ENCODE assay signal across 10 mouse cellular contexts in the genomic region with DNA sequence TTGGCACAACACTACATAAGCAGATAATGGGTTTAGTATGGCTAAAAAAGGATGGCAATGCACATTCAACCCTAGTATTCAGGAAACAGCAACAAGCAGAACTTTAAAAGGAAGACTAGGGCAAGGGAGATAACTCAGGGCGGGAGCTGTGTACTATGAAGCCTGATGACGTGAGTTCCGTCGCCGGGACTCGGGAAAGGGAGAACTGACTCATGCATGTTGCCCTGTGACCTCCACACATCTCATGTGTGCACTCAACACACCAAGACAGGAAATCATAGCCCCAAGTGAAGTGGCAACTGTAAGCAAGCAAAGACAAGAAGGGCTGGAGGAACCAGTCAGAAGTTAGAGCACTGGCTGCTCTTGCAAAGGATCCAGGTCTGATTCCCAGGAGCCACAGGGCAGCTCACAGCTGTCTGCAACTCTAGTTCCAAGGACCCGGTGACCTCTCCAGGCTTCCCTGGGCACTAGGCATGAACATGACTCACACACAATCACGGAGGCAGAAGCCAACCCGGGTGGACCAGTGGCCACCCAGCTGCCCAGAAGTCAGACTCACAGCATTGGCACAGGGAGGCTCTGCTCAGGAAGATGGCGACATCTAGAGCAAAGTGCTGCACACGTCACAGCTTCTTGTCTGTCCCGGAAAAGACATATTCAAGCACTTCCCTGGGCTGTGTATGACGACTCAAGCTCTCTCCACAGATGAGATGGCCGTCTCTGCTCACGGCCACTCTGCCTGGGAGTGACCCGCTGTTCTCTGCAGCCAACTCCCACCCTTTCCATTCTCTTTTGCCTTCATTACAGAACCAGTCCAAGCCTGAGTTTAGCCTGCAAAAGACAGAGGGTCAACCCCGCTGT. TPM values are rescaled to one million over a fixed set of nuclear protein-coding genes. Genes with fewer than 3 reads are reported as not detected.
DNase-seq lines count a peak whose midpoint lies in the region; ATAC-seq and TF ChIP-seq lines count a peak whose summit lies in the region.
"Had no signal": no experiment of that assay in that cellular context is flagged by ENCODE, and none has a peak within 500 bp of the region (broad histone marks: within the 10 kb centered on the region; RNA-seq: fewer than 3 reads in every experiment).

No protein-coding gene starts in this region.

- no peak for DNase-seq in heart, postnatal 0 days (ENCODE audit: low spot score)
- DNase-seq in liver, postnatal 0 days = peak; percentile 44
- no peak for DNase-seq in forebrain, postnatal 0 days
- DNase-seq in spleen, adult 18-20 months = no peak
- no peak for DNase-seq in right cerebral cortex, postnatal 36 days (ENCODE audit: low spot score in 2 of 2)

- H3K4me2 ChIP-seq in heart, postnatal 0 days (ENCODE audit: low read depth, low read length) = no peak overlapping the region
- H3K4me2 ChIP-seq in heart, embryonic 12.5 days = no peak overlapping the region
- H3K4me2 ChIP-seq in liver, postnatal 0 days (ENCODE audit: low read depth, low read length) = no peak overlapping the region; the same call in 1 of the 2 replicates
- H3K4me2 ChIP-seq in forebrain, postnatal 0 days (ENCODE audit: low read depth) = no peak overlapping the region
- H3K4me2 ChIP-seq: neural tube, embryonic 15.5 days had no signal

- H3K4me3 ChIP-seq in heart, postnatal 0 days (ENCODE audit: low read depth, low read length) = no peak overlapping the region
- H3K4me3 ChIP-seq in heart, embryonic 12.5 days = no peak overlapping the region
- no peak overlapping the region for H3K4me3 ChIP-seq in C2C12 (ENCODE audit: insufficient read depth, poor library complexity, severe bottlenecking)
- no peak overlapping the region for H3K4me3 ChIP-seq in brown adipose tissue, adult 24 weeks (ENCODE audit: insufficient read depth, low read depth, low read length)
- no peak overlapping the region for H3K4me3 ChIP-seq in liver, postnatal 0 days (ENCODE audit: low read depth, low read length)
- no peak overlapping the region for H3K4me3 ChIP-seq in forebrain, postnatal 0 days (ENCODE audit: low read depth, low read length)
- H3K4me3 ChIP-seq: neural tube, embryonic 15.5 days had no signal

- TF ChIP-seq CTCF in heart, postnatal 0 days (IDR thresholded peaks at IDR 0.05; ENCODE audit: low read depth) = no peak
- TF ChIP-seq CTCF in C2C12 (IDR thresholded peaks at IDR 0.05; ENCODE audit: control insufficient read depth, insufficient read depth, insufficient read length) = no peak
- peak; percentile 26 for TF ChIP-seq CTCF in liver, postnatal 0 days (IDR thresholded peaks at IDR 0.05; ENCODE audit: low read depth)
- TF ChIP-seq CTCF in forebrain, postnatal 0 days (IDR thresholded peaks at IDR 0.05; ENCODE audit: low read depth) = no peak

- H3K9ac ChIP-seq in heart, postnatal 0 days (replicated peaks; ENCODE audit: low read depth, low read length) = no peak overlapping the region
- H3K9ac ChIP-seq in heart, embryonic 12.5 days = no peak overlapping the region
- H3K9ac ChIP-seq in liver, postnatal 0 days (replicated peaks) = no peak overlapping the region
- H3K9ac ChIP-seq in forebrain, postnatal 0 days = no peak overlapping the region
- H3K9ac ChIP-seq: neural tube, embryonic 15.5 days had no signal

- peaks cover 18% of the 10 kb centered on the region; the same call in 1 of the 2 replicates for H3K4me1 ChIP-seq in heart, postnatal 0 days (ENCODE audit: control insufficient read depth, insufficient read depth)
- peaks cover 39% of the 10 kb centered on the region for H3K4me1 ChIP-seq in heart, embryonic 12.5 days (replicated peaks)
- H3K4me1 ChIP-seq in brown adipose tissue, adult 24 weeks (ENCODE audit: control insufficient read depth, insufficient read depth, insufficient read length, low read length) = peaks cover 5% of the 10 kb centered on the region; the same call in 1 of the 2 replicates
- peaks cover 29% of the 10 kb centered on the region for H3K4me1 ChIP-seq in liver, postnatal 0 days (ENCODE audit: insufficient read depth)
- no peaks in the 10 kb centered on the region for H3K4me1 ChIP-seq in forebrain, postnatal 0 days (ENCODE audit: insufficient read depth)

- peak overlapping the region; percentile 27 for H3ac ChIP-seq in C2C12 (ENCODE audit: control insufficient read depth, insufficient read length, low read depth)

- H3K9me3 ChIP-seq in heart, postnatal 0 days (replicated peaks; ENCODE audit: control insufficient read depth, low read length) = no peaks in the 10 kb centered on the region
- no peaks in the 10 kb centered on the region for H3K9me3 ChIP-seq in heart, embryonic 12.5 days (replicated peaks)
- no peaks in the 10 kb centered on the region for H3K9me3 ChIP-seq in liver, postnatal 0 days (ENCODE audit: low read length)
- no peaks in the 10 kb centered on the region for H3K9me3 ChIP-seq in forebrain, postnatal 0 days (ENCODE audit: low read length)
- H3K9me3 ChIP-seq: neural tube, embryonic 15.5 days had no signal

- H3K79me2 ChIP-seq in C2C12 (ENCODE audit: control insufficient read depth, insufficient read depth) = no peaks in the 10 kb centered on the region

- 62% methylated on average over 17 of the region's 17 CpGs for WGBS in heart, postnatal 0 days
- WGBS in heart, embryonic 12.5 days = 68% methylated on average over 17 of the region's 17 CpGs
- 63% methylated on average over 17 of the region's 17 CpGs for WGBS in liver, postnatal 0 days (ENCODE audit: insufficient replicate concordance)
- WGBS in forebrain, postnatal 0 days = 90% methylated on average over 17 of the region's 17 CpGs

- 0 out of 2 replicates have a peak, but pooled peaks have one; percentile 3 for ATAC-seq in heart, postnatal 0 days (ENCODE audit: insufficient read depth, low read depth)
- ATAC-seq in heart, embryonic 12.5 days (ENCODE audit: insufficient number of reproducible peaks, low FRiP score) = no peak
- ATAC-seq in liver, postnatal 0 days = peak; percentile 26
- no peak for ATAC-seq in forebrain, postnatal 0 days

- TF ChIP-seq EP300 in heart, postnatal 0 days (IDR thresholded peaks at IDR 0.05; ENCODE audit: low read depth) = no peak
- no peak for TF ChIP-seq EP300 in liver, postnatal 0 days (IDR thresholded peaks at IDR 0.05; ENCODE audit: low read depth)

- H3K27ac ChIP-seq in heart, postnatal 0 days (ENCODE audit: low read depth) = peak overlapping the region; percentile 23; the same call in 1 of the 2 replicates
- H3K27ac ChIP-seq in heart, embryonic 12.5 days (ENCODE audit: poor library complexity, severe bottlenecking) = no peak overlapping the region
- H3K27ac ChIP-seq in brown adipose tissue, adult 24 weeks (replicated peaks; ENCODE audit: low read depth, low read length) = peak overlapping the region; percentile 100
- peak overlapping the region; percentile 5; the same call in 1 of the 2 replicates for H3K27ac ChIP-seq in liver, postnatal 0 days (ENCODE audit: low read depth)
- no peak overlapping the region for H3K27ac ChIP-seq in forebrain, postnatal 0 days (ENCODE audit: low read depth, low read length)
- H3K27ac ChIP-seq: neural tube, embryonic 15.5 days had no signal

- H3K27me3 ChIP-seq in heart, postnatal 0 days (ENCODE audit: control insufficient read depth, insufficient read depth, low read length) = no peaks in the 10 kb centered on the region
- no peaks in the 10 kb centered on the region for H3K27me3 ChIP-seq in heart, embryonic 12.5 days (replicated peaks)
- H3K27me3 ChIP-seq in C2C12 (ENCODE audit: control insufficient read depth, insufficient read depth, insufficient read length) = no peaks in the 10 kb centered on the region
- H3K27me3 ChIP-seq in liver, postnatal 0 days (ENCODE audit: insufficient read depth, low read length) = no peaks in the 10 kb centered on the region
- H3K27me3 ChIP-seq in forebrain, postnatal 0 days (ENCODE audit: insufficient read depth, low read length) = no peaks in the 10 kb centered on the region
- H3K27me3 ChIP-seq: neural tube, embryonic 15.5 days had no signal

- H3K36me3 ChIP-seq in heart, postnatal 0 days (replicated peaks; ENCODE audit: control insufficient read depth, insufficient read depth, low read length) = no peaks in the 10 kb centered on the region
- H3K36me3 ChIP-seq in heart, embryonic 12.5 days = no peaks in the 10 kb centered on the region
- no peaks in the 10 kb centered on the region for H3K36me3 ChIP-seq in C2C12 (ENCODE audit: control insufficient read depth, insufficient read depth)
- H3K36me3 ChIP-seq in liver, postnatal 0 days (replicated peaks; ENCODE audit: insufficient read depth, low read length) = no peaks in the 10 kb centered on the region
- no peaks in the 10 kb centered on the region for H3K36me3 ChIP-seq in forebrain, postnatal 0 days (ENCODE audit: insufficient read depth)
- H3K36me3 ChIP-seq: neural tube, embryonic 15.5 days had no signal

- H3K79me3 ChIP-seq in C2C12 (ENCODE audit: low read depth) = no peaks in the 10 kb centered on the region

TF ChIP-seq in C2C12, 6 proteins besides CTCF, POLR2A, EP300 and RAD21:
- TF ChIP-seq MYOG (IDR thresholded peaks at IDR 0.05; ENCODE audit: control insufficient read depth, extremely low read depth, insufficient read length) = no peak
- TF ChIP-seq MYOD1 (IDR thresholded peaks at IDR 0.05; ENCODE audit: control insufficient read depth, insufficient read length, low read depth) = peak; percentile 39
- TF ChIP-seq CEBPB (IDR thresholded peaks at IDR 0.05; ENCODE audit: low read depth) = no peak
- no peak for TF ChIP-seq MAX (IDR thresholded peaks at IDR 0.05)

RNA-seq across cellular contexts. Expression of gene Ina, which starts 35.3 kb away (rescaled TPM):
- total RNA-seq in heart, postnatal 0 days (2014; rRNA removed; ENCODE audit: low replicate concordance) = not detected in 2 replicates
- polyA plus RNA-seq in heart, postnatal 0 days (2015; fragmentation: Nextera tagmentation; extraction: Ambion mirVana) = not detected in 2 replicates
- 0.24 and 0.86 TPM in 2 replicates for polyA plus RNA-seq in heart, embryonic 12.5 days (2016; fragmentation: Nextera tagmentation; extraction: Ambion mirVana)
- not detected for polyA plus RNA-seq in C2C12 (2012; fragmentation: generic; extraction: Trizol)
- not detected in 2 replicates for polyA plus RNA-seq in brown adipose tissue, adult 24 weeks (2012; ENCODE audit: insufficient read depth, insufficient read length, missing spikeins)
- polyA plus RNA-seq in liver, postnatal 0 days (2015; fragmentation: Nextera tagmentation; extraction: Ambion mirVana) = not detected in 2 replicates
- 115 and 156 TPM in 2 replicates for total RNA-seq in forebrain, postnatal 0 days (2014; rRNA removed)
- polyA plus RNA-seq in forebrain, postnatal 0 days (2015; fragmentation: Nextera tagmentation; extraction: Ambion mirVana) = 189 and 260 TPM in 2 replicates
- total RNA-seq: gastrocnemius, adult 8-10 months had no signal

RNA-seq across cellular contexts. Expression of gene Nt5c2, which starts 35.8 kb away (rescaled TPM):
- 33.9 and 48.1 TPM in 2 replicates for total RNA-seq in heart, postnatal 0 days (2014; rRNA removed; ENCODE audit: low replicate concordance)
- 92.7 and 111 TPM in 2 replicates for polyA plus RNA-seq in heart, postnatal 0 days (2015; fragmentation: Nextera tagmentation; extraction: Ambion mirVana)
- polyA plus RNA-seq in heart, embryonic 12.5 days (2016; fragmentation: Nextera tagmentation; extraction: Ambion mirVana) = 108 and 111 TPM in 2 replicates
- polyA plus RNA-seq in C2C12 (2012; fragmentation: generic; extraction: Trizol) = 18.2 TPM
- polyA plus RNA-seq in brown adipose tissue, adult 24 weeks (2012; ENCODE audit: insufficient read depth, insufficient read length, missing spikeins) = 31.8 and 36.0 TPM in 2 replicates
- polyA plus RNA-seq in liver, postnatal 0 days (2015; fragmentation: Nextera tagmentation; extraction: Ambion mirVana) = 30.2 and 36.1 TPM in 2 replicates
- 51.8 and 69.5 TPM in 2 replicates for total RNA-seq in forebrain, postnatal 0 days (2014; rRNA removed)
- 74.1 and 80.4 TPM in 2 replicates for polyA plus RNA-seq in forebrain, postnatal 0 days (2015; fragmentation: Nextera tagmentation; extraction: Ambion mirVana)

Comparison
In these comparisons a context has a peak if more than half of its experiments do, and no peak if none do; other contexts are left out.
1. ATAC-seq: peak in heart, postnatal 0 days (single experiment) and liver, postnatal 0 days (single experiment); none in heart, embryonic 12.5 days (single experiment) and forebrain, postnatal 0 days (single experiment).
2. H3K27ac ChIP-seq: peak in heart, postnatal 0 days (single experiment), brown adipose tissue, adult 24 weeks (single experiment) and liver, postnatal 0 days (single experiment); none in heart, embryonic 12.5 days (single experiment) and forebrain, postnatal 0 days (single experiment).
3. RNA of gene Ina, which starts 35.3 kb away (polyA plus RNA-seq): 189 to 260 TPM in forebrain, postnatal 0 days; 0.24 to 0.86 TPM in heart, embryonic 12.5 days, not detected in heart, postnatal 0 days, not detected in C2C12 (single experiment), not detected in brown adipose tissue, adult 24 weeks and not detected in liver, postnatal 0 days; every median in the first group is over 100 times any median in the second.